Mouse (Mus musculus): Measurements from ENCODE around the gene Nek9. TPM values are rescaled to one million over a fixed set of nuclear protein-coding genes. Genes with fewer than 3 reads are reported as not detected.

Nek9 gene
- polyA plus RNA-seq, 1 experiment from 2014 or later, result 19.4 TPM

GRCm38 (mm10) chr12:85280845-85281651, 58.1 kb downstream of the Nek9 start:
- Histone ChIP-seq H3K27me3 (replicated peaks; ENCODE audit: control insufficient read depth, insufficient read depth, low read length) (no peaks in the 10 kb centered on the region), H3K4me3 (ENCODE audit: low read depth, low read length) (peak overlapping the region; percentile 69; the same call in 1 of the 2 replicates)
- WGBS, result 65% methylated on average over 12 of the region's 12 CpGs

GRCm38 (mm10) chr12:85280105-85280844, 58.9 kb downstream of the Nek9 start:
- peak; percentile 98 for DNase-seq (ENCODE audit: low spot score)
- H3K4me2 ChIP-seq (ENCODE audit: low read depth, low read length), result peak overlapping the region; percentile 70
- peak; percentile 99 for ATAC-seq (ENCODE audit: low read depth)
- peak overlapping the region; percentile 69 for H3K4me3 ChIP-seq (ENCODE audit: low read depth, low read length)
- peak overlapping the region; percentile 81 for H3K9ac ChIP-seq (ENCODE audit: low read depth, low read length)
- H3K27ac ChIP-seq (replicated peaks; ENCODE audit: low read depth, low read length), result peak overlapping the region; percentile 64
- no peaks in the 10 kb centered on the region for H3K4me1 ChIP-seq (ENCODE audit: control insufficient read depth, insufficient read depth, low read length)
- 0 out of 2 replicates have a peak, but pooled peaks cover under 1% of the 10 kb centered on the region for H3K36me3 ChIP-seq (ENCODE audit: control insufficient read depth, insufficient read depth, low read length)
- under 1% methylated on average over 23 of the region's 31 CpGs for WGBS
- no peaks in the 10 kb centered on the region for H3K9me3 ChIP-seq (ENCODE audit: control insufficient read depth, low read length)
- no peaks in the 10 kb centered on the region for H3K27me3 ChIP-seq (replicated peaks; ENCODE audit: control insufficient read depth, insufficient read depth, low read length)

More at GRCm38 (mm10) chr12:85280845-85281651, 58.1 kb downstream of the Nek9 start:
- H3K9me3 ChIP-seq (ENCODE audit: control insufficient read depth, low read length), result no peaks in the 10 kb centered on the region
- no peak overlapping the region for H3K27ac ChIP-seq (replicated peaks; ENCODE audit: low read depth, low read length)
- no peaks in the 10 kb centered on the region for H3K36me3 ChIP-seq (ENCODE audit: control insufficient read depth, insufficient read depth, low read length)
- DNase-seq (ENCODE audit: low spot score), result no peak
- H3K4me1 ChIP-seq (ENCODE audit: control insufficient read depth, insufficient read depth, low read length), result no peaks in the 10 kb centered on the region
- no peak overlapping the region for H3K9ac ChIP-seq (ENCODE audit: low read depth, low read length)
- ATAC-seq (ENCODE audit: low read depth), result 0 out of 2 replicates have a peak, but pooled peaks have one; percentile 1
- peak overlapping the region; percentile 70 for H3K4me2 ChIP-seq (ENCODE audit: low read depth, low read length)

GRCm38 (mm10) chr12:85279396-85280080, 59.6 kb downstream of the Nek9 start:
- ATAC-seq (ENCODE audit: low read depth), result no peak
- Histone ChIP-seq H3K9ac (ENCODE audit: low read depth, low read length) (peak overlapping the region; percentile 81), H3K27ac (replicated peaks; ENCODE audit: low read depth, low read length) (peak overlapping the region; percentile 64), H3K9me3 (ENCODE audit: control insufficient read depth, low read length) (no peaks in the 10 kb centered on the region), H3K4me1 (ENCODE audit: control insufficient read depth, insufficient read depth, low read length) (no peaks in the 10 kb centered on the region), H3K4me3 (ENCODE audit: low read depth, low read length) (peak overlapping the region; percentile 69), H3K4me2 (ENCODE audit: low read depth, low read length) (peak overlapping the region; percentile 70), H3K36me3 (ENCODE audit: control insufficient read depth, insufficient read depth, low read length) (0 out of 2 replicates have a peak, but pooled peaks cover 2% of the 10 kb centered on the region), H3K27me3 (replicated peaks; ENCODE audit: control insufficient read depth, insufficient read depth, low read length) (no peaks in the 10 kb centered on the region)
- DNase-seq (ENCODE audit: low spot score), result no peak
- 5% methylated on average over 10 of the region's 10 CpGs for WGBS

- ATAC-seq (ENCODE audit: low read depth) (no peak), DNase-seq (ENCODE audit: low spot score) (no peak)
- Histone ChIP-seq H3K36me3 (ENCODE audit: control insufficient read depth, insufficient read depth, low read length) (0 out of 2 replicates have a peak, but pooled peaks cover 2% of the 10 kb centered on the region), H3K9ac (ENCODE audit: low read depth, low read length) (no peak overlapping the region), H3K4me2 (ENCODE audit: low read depth, low read length) (no peak overlapping the region), H3K9me3 (ENCODE audit: control insufficient read depth, low read length) (no peaks in the 10 kb centered on the region), H3K27ac (replicated peaks; ENCODE audit: low read depth, low read length) (no peak overlapping the region), H3K27me3 (replicated peaks; ENCODE audit: control insufficient read depth, insufficient read depth, low read length) (no peaks in the 10 kb centered on the region), H3K4me1 (ENCODE audit: control insufficient read depth, insufficient read depth, low read length) (no peaks in the 10 kb centered on the region), H3K4me3 (ENCODE audit: low read depth, low read length) (no peak overlapping the region)
- 96% methylated on average over 10 of the region's 10 CpGs for WGBS
These were observed 60.2 kb downstream of the Nek9 start for GRCm38 (mm10) chr12:85278919-85279318.

GRCm38 (mm10) chr12:85276273-85276672, 62.9 kb downstream of the Nek9 start:
- Histone ChIP-seq H3K9ac (ENCODE audit: low read depth, low read length) (no peak overlapping the region), H3K4me2 (ENCODE audit: low read depth, low read length) (no peak overlapping the region), H3K9me3 (ENCODE audit: control insufficient read depth, low read length) (no peaks in the 10 kb centered on the region), H3K4me3 (ENCODE audit: low read depth, low read length) (no peak overlapping the region), H3K4me1 (ENCODE audit: control insufficient read depth, insufficient read depth, low read length) (peaks cover 4% of the 10 kb centered on the region; the same call in 1 of the 2 replicates), H3K27ac (replicated peaks; ENCODE audit: low read depth, low read length) (no peak overlapping the region), H3K27me3 (replicated peaks; ENCODE audit: control insufficient read depth, insufficient read depth, low read length) (no peaks in the 10 kb centered on the region), H3K36me3 (ENCODE audit: control insufficient read depth, insufficient read depth, low read length) (0 out of 2 replicates have a peak, but pooled peaks cover 2% of the 10 kb centered on the region)
- 78% methylated on average over 5 of the region's 5 CpGs for WGBS
- DNase-seq (ENCODE audit: low spot score) (no peak), ATAC-seq (ENCODE audit: low read depth) (no peak)

GRCm38 (mm10) chr12:85273508-85273907, 65.7 kb downstream of the Nek9 start:
- ATAC-seq (ENCODE audit: low read depth), result peak; percentile 62
- Histone ChIP-seq H3K36me3 (ENCODE audit: control insufficient read depth, insufficient read depth, low read length) (0 out of 2 replicates have a peak, but pooled peaks cover 2% of the 10 kb centered on the region), H3K9ac (ENCODE audit: low read depth, low read length) (no peak overlapping the region), H3K4me2 (ENCODE audit: low read depth, low read length) (no peak overlapping the region), H3K27me3 (replicated peaks; ENCODE audit: control insufficient read depth, insufficient read depth, low read length) (no peaks in the 10 kb centered on the region), H3K4me1 (ENCODE audit: control insufficient read depth, insufficient read depth, low read length) (peaks cover 13% of the 10 kb centered on the region), H3K4me3 (ENCODE audit: low read depth, low read length) (no peak overlapping the region), H3K27ac (replicated peaks; ENCODE audit: low read depth, low read length) (peak overlapping the region; percentile 61), H3K9me3 (ENCODE audit: control insufficient read depth, low read length) (no peaks in the 10 kb centered on the region)
- peak; percentile 72 for DNase-seq (ENCODE audit: low spot score)
- 24% methylated on average over 10 of the region's 10 CpGs for WGBS

GRCm38 (mm10) chr12:85271843-85272206, 67.3 kb downstream of the Nek9 start:
- Histone ChIP-seq H3K27ac (replicated peaks; ENCODE audit: low read depth, low read length) (no peak overlapping the region), H3K36me3 (ENCODE audit: control insufficient read depth, insufficient read depth, low read length) (0 out of 2 replicates have a peak, but pooled peaks cover 2% of the 10 kb centered on the region), H3K4me3 (ENCODE audit: low read depth, low read length) (no peak overlapping the region), H3K9ac (ENCODE audit: low read depth, low read length) (no peak overlapping the region), H3K27me3 (replicated peaks; ENCODE audit: control insufficient read depth, insufficient read depth, low read length) (no peaks in the 10 kb centered on the region), H3K9me3 (ENCODE audit: control insufficient read depth, low read length) (no peaks in the 10 kb centered on the region), H3K4me2 (ENCODE audit: low read depth, low read length) (no peak overlapping the region), H3K4me1 (ENCODE audit: control insufficient read depth, insufficient read depth, low read length) (peaks cover 13% of the 10 kb centered on the region)
- 67% methylated on average over 4 of the region's 4 CpGs for WGBS
- ATAC-seq (ENCODE audit: low read depth) (no peak), DNase-seq (ENCODE audit: low spot score) (no peak)

Measured in embryonic facial prominence, embryonic 14.5 days (tissue).